Mouse (Mus musculus) cortical plate, adult 2 months (tissue): ENCODE data around the gene Lrrk1.

Experiments used
- CTCF ChIP-seq: fragments of 200-500 bp; IDR thresholded peaks from 2 replicates; pipeline ENCODE4 v1.5.1; 2011; ENCODE audit warnings: mild to moderate bottlenecking, control low read depth, low read length; ENCODE audit not compliant: insufficient read depth; ENCODE audit errors: extremely low read depth
- POLR2A ChIP-seq: fragments of 200-500 bp; IDR thresholded peaks from 2 replicates; pipeline ENCODE4 v1.6.1; 2011; ENCODE audit warnings: mild to moderate bottlenecking, low read length, control low read depth; ENCODE audit not compliant: insufficient read depth; ENCODE audit errors: extremely low read depth

DNA sequence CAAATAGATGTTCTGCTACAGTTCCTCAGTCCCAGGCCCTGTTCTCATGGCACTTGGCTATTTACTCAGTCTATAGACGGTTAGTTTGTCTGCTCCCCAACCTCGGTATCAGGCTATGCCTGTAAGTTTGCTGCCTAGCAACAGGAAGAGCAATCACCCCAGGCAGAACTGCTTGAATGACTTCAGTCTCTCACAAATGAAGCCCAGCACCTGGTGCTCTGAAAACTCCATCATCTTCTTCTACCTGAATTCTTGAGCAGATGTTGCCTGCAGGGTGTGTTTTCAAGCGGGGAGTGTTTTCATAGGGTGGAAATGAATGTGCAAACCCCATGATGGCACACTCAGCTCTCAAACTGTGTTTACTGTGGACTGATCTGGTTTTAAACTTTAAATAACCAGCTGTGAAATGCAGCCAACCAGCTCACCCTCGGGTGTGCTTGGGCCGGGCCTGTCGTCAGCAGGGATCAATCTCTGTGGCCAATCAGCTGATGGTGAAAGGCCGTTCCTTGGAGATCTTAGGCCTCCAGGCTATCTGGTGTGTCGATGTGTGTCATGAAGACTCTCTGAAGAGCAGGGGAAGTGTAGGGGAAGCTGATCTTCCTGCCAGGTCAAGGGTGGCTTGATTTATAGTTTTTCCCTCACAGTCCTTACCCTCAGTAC lies 187.2 kb downstream of the Lrrk1 start:
- TF ChIP-seq POLR2A (no peak), CTCF (no peak)
